In the genomic region with DNA sequence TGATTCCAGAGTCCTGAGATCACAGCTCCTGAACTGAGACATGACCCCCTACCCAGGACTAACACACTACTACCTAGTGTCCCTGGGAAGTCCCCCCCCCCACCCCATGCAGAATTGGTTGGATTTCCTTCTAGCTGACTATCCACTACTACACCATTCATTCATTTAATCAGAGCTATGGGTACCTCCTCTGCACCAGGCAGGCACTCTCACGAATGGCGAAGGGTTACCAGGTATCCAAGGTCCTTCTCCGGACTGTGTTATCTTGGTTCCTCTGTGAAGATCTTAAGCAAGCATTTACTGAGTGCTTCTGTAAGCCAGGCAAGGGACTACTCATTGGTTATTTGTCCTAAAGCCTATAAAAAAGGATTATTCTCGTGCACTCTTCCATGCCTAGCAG, we compare ENCODE assay signal across 21 mouse cellular contexts.
DNase-seq lines count a peak whose midpoint lies in the region; ATAC-seq and TF ChIP-seq lines count a peak whose summit lies in the region.
"Had no signal": no experiment of that assay in that cellular context is flagged by ENCODE, and none has a peak within 500 bp of the region (broad histone marks: within the 10 kb centered on the region; RNA-seq: fewer than 3 reads in every experiment).

No protein-coding gene starts in this region.

- no peaks in the 10 kb centered on the region for H3K9me3 ChIP-seq in lung, postnatal 0 days (ENCODE audit: low read length)
- no peaks in the 10 kb centered on the region for H3K9me3 ChIP-seq in intestine, embryonic 16.5 days (ENCODE audit: control insufficient read depth, low read length)
- no peaks in the 10 kb centered on the region for H3K9me3 ChIP-seq in stomach, embryonic 14.5 days (ENCODE audit: control insufficient read depth, low read depth, low read length)
- no peaks in the 10 kb centered on the region for H3K9me3 ChIP-seq in kidney, embryonic 15.5 days (replicated peaks)
- H3K9me3 ChIP-seq: embryonic facial prominence, embryonic 10.5 days; embryonic facial prominence, embryonic 12.5 days; forebrain, embryonic 13.5 days; forebrain, embryonic 15.5 days had no signal

- H3K27ac ChIP-seq in lung, postnatal 0 days (ENCODE audit: low read length): no peak overlapping the region
- no peak overlapping the region for H3K27ac ChIP-seq in intestine, embryonic 16.5 days (ENCODE audit: low read length)
- H3K27ac ChIP-seq in stomach, embryonic 14.5 days (ENCODE audit: low read length): no peak overlapping the region
- no peak overlapping the region for H3K27ac ChIP-seq in kidney, embryonic 15.5 days
- H3K27ac ChIP-seq: embryonic facial prominence, embryonic 10.5 days; embryonic facial prominence, embryonic 12.5 days; forebrain, embryonic 13.5 days; forebrain, embryonic 15.5 days had no signal

- ATAC-seq in lung, postnatal 0 days: peak; percentile 44; the same call in 1 of the 2 replicates
- ATAC-seq in intestine, embryonic 16.5 days: peak; percentile 67
- 0 out of 2 replicates have a peak, but pooled peaks have one; percentile 33 for ATAC-seq in stomach, embryonic 14.5 days (ENCODE audit: insufficient number of reproducible peaks, insufficient read depth, low FRiP score, low read depth)
- ATAC-seq in frontal cortex, adult (ENCODE audit: low TSS enrichment): no peak
- no peak for ATAC-seq in kidney, embryonic 15.5 days (replicated peaks; ENCODE audit: low FRiP score)
- ATAC-seq: activated CD4-positive, CD25-positive, alpha-beta regulatory T cell, adult 4 months; forebrain, embryonic 13.5 days; forebrain, embryonic 15.5 days; Patski had no signal

- no peak for DNase-seq in lung, postnatal 0 days (ENCODE audit: low spot score)
- no peak for DNase-seq in lung, postnatal 25 days (ENCODE audit: low spot score)
- no peak for DNase-seq in MN1 (ENCODE audit: low spot score)
- DNase-seq: adrenal gland, adult 8-10 months; adrenal gland, postnatal 14 days; adrenal gland, postnatal 36 days; cerebellum, adult 11-12 months; cerebellum, adult 2 months; cerebellum, adult 9-10 months; cerebellum, postnatal 10 days; cerebellum, postnatal 25 days had no signal

- H3K27me3 ChIP-seq in lung, postnatal 0 days (replicated peaks; ENCODE audit: insufficient read depth, low read length): no peaks in the 10 kb centered on the region
- H3K27me3 ChIP-seq in intestine, embryonic 16.5 days (replicated peaks; ENCODE audit: control insufficient read depth, insufficient read depth, low read length): no peaks in the 10 kb centered on the region
- H3K27me3 ChIP-seq in stomach, embryonic 14.5 days (ENCODE audit: control insufficient read depth, insufficient read depth, low read length): no peaks in the 10 kb centered on the region
- H3K27me3 ChIP-seq in kidney, embryonic 15.5 days: no peaks in the 10 kb centered on the region
- H3K27me3 ChIP-seq: embryonic facial prominence, embryonic 12.5 days; forebrain, embryonic 15.5 days; Patski had no signal

- no peak overlapping the region for H3K9ac ChIP-seq in lung, postnatal 0 days (replicated peaks; ENCODE audit: low read depth)
- no peak overlapping the region for H3K9ac ChIP-seq in intestine, embryonic 16.5 days (ENCODE audit: low read depth, low read length)
- no peak overlapping the region for H3K9ac ChIP-seq in stomach, embryonic 14.5 days (replicated peaks; ENCODE audit: low read depth, low read length)
- no peak overlapping the region for H3K9ac ChIP-seq in kidney, embryonic 15.5 days
- H3K9ac ChIP-seq: embryonic facial prominence, embryonic 12.5 days; forebrain, embryonic 13.5 days; forebrain, embryonic 15.5 days had no signal

- H3K4me3 ChIP-seq in lung, postnatal 0 days (ENCODE audit: low read depth, low read length): no peak overlapping the region
- no peak overlapping the region for H3K4me3 ChIP-seq in intestine, embryonic 16.5 days (ENCODE audit: low read length)
- no peak overlapping the region for H3K4me3 ChIP-seq in stomach, embryonic 14.5 days (ENCODE audit: low read depth, low read length)
- H3K4me3 ChIP-seq in kidney, embryonic 15.5 days (replicated peaks): no peak overlapping the region
- H3K4me3 ChIP-seq: embryonic facial prominence, embryonic 10.5 days; embryonic facial prominence, embryonic 12.5 days; forebrain, embryonic 13.5 days; forebrain, embryonic 15.5 days had no signal

- no peak overlapping the region for H3K4me2 ChIP-seq in lung, postnatal 0 days (replicated peaks; ENCODE audit: low read depth, low read length)
- H3K4me2 ChIP-seq in intestine, embryonic 16.5 days (ENCODE audit: low read depth, low read length): no peak overlapping the region
- no peak overlapping the region for H3K4me2 ChIP-seq in stomach, embryonic 14.5 days (replicated peaks; ENCODE audit: low read depth, low read length)
- no peak overlapping the region for H3K4me2 ChIP-seq in kidney, embryonic 15.5 days
- H3K4me2 ChIP-seq: embryonic facial prominence, embryonic 12.5 days; forebrain, embryonic 13.5 days; forebrain, embryonic 15.5 days had no signal

- TF ChIP-seq CTCF in lung, postnatal 0 days (IDR thresholded peaks at IDR 0.05): no peak

- TF ChIP-seq EP300 in lung, postnatal 0 days (IDR thresholded peaks at IDR 0.05): no peak

- 60% methylated on average over 4 of the region's 4 CpGs for WGBS in lung, postnatal 0 days
- WGBS in intestine, embryonic 16.5 days: 63% methylated on average over 4 of the region's 4 CpGs
- 76% methylated on average over 4 of the region's 4 CpGs for WGBS in stomach, embryonic 14.5 days
- WGBS in kidney, embryonic 15.5 days: 90% methylated on average over 4 of the region's 4 CpGs

- no peaks in the 10 kb centered on the region for H3K4me1 ChIP-seq in lung, postnatal 0 days (ENCODE audit: insufficient read depth, low read depth, low read length)
- H3K4me1 ChIP-seq in intestine, embryonic 16.5 days (ENCODE audit: control insufficient read depth, insufficient read depth, low read length): no peaks in the 10 kb centered on the region
- no peaks in the 10 kb centered on the region for H3K4me1 ChIP-seq in stomach, embryonic 14.5 days (ENCODE audit: control insufficient read depth, insufficient read depth, low read length)
- H3K4me1 ChIP-seq in kidney, embryonic 15.5 days: no peaks in the 10 kb centered on the region
- H3K4me1 ChIP-seq: embryonic facial prominence, embryonic 12.5 days; forebrain, embryonic 13.5 days; forebrain, embryonic 15.5 days had no signal

- H3K36me3 ChIP-seq in lung, postnatal 0 days (ENCODE audit: insufficient read depth, low read length): no peaks in the 10 kb centered on the region
- no peaks in the 10 kb centered on the region for H3K36me3 ChIP-seq in intestine, embryonic 16.5 days (ENCODE audit: control insufficient read depth, insufficient read depth, low read length)
- no peaks in the 10 kb centered on the region for H3K36me3 ChIP-seq in stomach, embryonic 14.5 days (ENCODE audit: control insufficient read depth, insufficient read depth, low read length)
- H3K36me3 ChIP-seq in kidney, embryonic 15.5 days: no peaks in the 10 kb centered on the region
- H3K36me3 ChIP-seq: embryonic facial prominence, embryonic 10.5 days; embryonic facial prominence, embryonic 12.5 days; forebrain, embryonic 15.5 days had no signal

Comparison
In these comparisons a context has a peak if more than half of its experiments do, and no peak if none do; other contexts are left out.
1. ATAC-seq: peak in lung, postnatal 0 days (single experiment), intestine, embryonic 16.5 days (single experiment) and stomach, embryonic 14.5 days (single experiment); none in frontal cortex, adult (single experiment) and kidney, embryonic 15.5 days (single experiment).